Mouse (Mus musculus) kidney, adult 9 months (tissue): ENCODE measurements at regions not wholly inside any gene's neighbourhood (a gene's known extent, or its start where the extent isn't known, plus 50 kb on each side); places are given as distances from the start of the nearest gene placed in this dataset.
"Not testable (repeated sequence)": the region's sequence is repeated elsewhere in the genome, so short reads cannot be mapped to it uniquely, and the experiment has no call there.

ENCODE experiments used
- DNase-seq: peaks from one replicate; pipeline ENCODE4 v3.0.0; 2022

GRCm38 (mm10) chr6:69932297-69932696, 859.7 kb downstream of the Rpia start:
- DNase-seq: no peak

DNA sequence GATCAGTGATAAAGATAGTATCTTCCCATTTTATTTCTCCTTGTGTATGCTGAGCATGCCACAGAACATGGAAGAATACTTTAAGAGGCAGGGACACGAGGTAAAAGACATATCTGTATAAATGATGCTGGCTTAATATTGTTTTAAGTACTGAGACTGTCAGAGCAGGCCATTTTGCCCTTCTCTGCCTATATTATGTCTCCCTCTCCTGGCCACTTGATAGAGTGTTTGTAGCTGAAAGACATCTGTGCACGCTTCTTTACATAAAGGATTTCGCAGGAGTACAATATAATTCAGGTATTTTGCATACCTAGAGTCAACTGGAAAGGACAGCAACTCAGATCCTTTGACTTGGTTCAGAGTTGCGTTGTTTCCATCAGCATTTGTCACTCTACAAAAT, 877.3 kb downstream of the Rpia start:
- no peak for DNase-seq

DNA sequence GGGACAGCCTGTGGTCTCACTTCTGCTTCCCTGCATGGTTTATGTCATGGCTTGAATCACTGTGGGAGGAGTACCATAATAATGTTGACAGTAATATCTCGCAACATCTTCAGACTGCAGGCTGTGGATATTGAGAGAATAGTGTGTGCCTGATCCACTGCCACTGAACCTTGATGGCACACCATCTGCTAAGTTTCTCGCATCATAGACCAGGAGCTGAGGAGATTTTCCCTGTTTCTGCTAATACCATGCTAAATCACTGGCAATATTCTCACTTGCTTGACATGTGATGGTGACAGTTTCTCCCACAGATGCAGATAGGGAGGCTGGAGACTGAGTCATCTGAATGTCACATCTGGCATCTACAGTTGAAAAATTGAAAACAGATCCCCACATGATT, 912.7 kb downstream of the Rpia start:
- DNase-seq: no peak

GRCm38 (mm10) chr6:69858631-69859030, 933.4 kb downstream of the Rpia start:
- DNase-seq: not testable (repeated sequence)

DNA sequence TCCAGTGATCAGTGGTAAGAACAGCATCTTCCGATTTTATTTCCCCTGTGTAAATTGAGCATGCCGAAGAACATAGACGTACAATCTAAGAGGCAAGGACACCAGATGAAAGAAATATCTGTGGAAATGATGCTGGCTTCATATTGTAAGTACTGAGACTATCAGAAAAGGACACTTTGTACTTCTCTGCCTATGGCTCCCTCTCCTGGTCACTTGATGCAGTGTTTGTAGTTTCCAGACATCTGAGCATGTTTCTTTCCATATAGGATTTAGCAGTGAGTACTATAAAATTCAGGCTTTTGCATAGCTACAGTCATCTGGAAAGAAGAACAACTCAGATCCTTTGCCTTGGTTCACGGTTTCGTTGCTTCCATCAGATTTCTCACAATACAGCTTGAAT, 963.4 kb downstream of the Rpia start:
- DNase-seq: not testable (repeated sequence)

DNA sequence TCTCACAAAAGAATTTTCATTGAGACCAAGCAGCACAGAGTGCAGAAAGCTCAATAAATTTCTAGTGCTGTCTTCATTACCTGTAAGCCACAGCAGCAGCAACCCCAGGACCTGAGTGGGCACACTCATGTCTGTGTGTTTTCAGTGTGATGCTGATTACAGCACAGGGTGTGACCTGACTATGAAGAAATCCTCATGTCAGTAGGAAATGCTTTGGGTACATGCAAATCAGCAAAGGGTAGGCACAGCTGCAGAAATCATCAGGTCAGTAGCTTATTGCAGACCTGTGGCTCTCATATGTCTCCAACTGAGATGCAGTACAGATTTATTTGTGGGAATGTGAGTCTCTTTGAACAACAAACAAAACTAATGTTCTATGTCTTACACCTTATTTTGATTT, 977.1 kb downstream of the Rpia start:
- not testable (repeated sequence) for DNase-seq

- DNase-seq: not testable (repeated sequence)
Measured at GRCm38 (mm10) chr6:69814373-69814772, 977.7 kb downstream of the Rpia start.

GRCm38 (mm10) chr6:69780330-69780729, 1011.7 kb downstream of the Rpia start:
- not testable (repeated sequence) for DNase-seq

- DNase-seq: not testable (repeated sequence)
Measured at GRCm38 (mm10) chr6:69777322-69777721, 1014.7 kb downstream of the Rpia start.

- no peak for DNase-seq
Measured at GRCm38 (mm10) chr6:69764861-69765260, 1027.2 kb downstream of the Rpia start.

GRCm38 (mm10) chr6:69758618-69759017, 1033.4 kb downstream of the Rpia start:
- peak; percentile 4 for DNase-seq

GRCm38 (mm10) chr6:69739002-69739625, 1052.9 kb downstream of the Rpia start:
- no peak for DNase-seq

DNA sequence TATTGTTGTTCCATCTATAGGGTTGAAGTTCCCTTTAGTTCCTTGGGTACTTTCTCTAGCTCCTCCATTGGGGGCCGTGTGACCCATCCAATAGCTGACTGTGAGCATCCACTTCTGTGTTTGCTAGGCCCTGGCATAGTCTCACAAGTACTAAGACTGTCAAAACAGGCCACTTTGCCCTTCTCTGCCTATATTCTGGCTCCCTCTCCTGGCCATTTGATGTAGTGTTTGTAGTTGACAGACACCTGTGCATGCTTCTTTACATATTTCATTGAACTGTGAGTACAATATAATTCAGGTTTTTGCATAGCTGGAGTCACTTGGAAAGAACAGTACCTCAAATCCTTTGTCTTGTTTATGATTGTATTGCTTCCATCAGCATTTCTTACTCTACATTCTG, 1059.2 kb downstream of the Rpia start:
- peak; percentile 0 for DNase-seq

GRCm38 (mm10) chr6:69726362-69726761, 1065.7 kb downstream of the Rpia start:
- no peak for DNase-seq

- DNase-seq: not testable (repeated sequence)
Measured at GRCm38 (mm10) chr6:69702813-69703212, 1089.2 kb downstream of the Rpia start.

GRCm38 (mm10) chr6:69681172-69681571, 1110.9 kb downstream of the Rpia start:
- DNase-seq: no peak

GRCm38 (mm10) chr6:69662426-69662825, 1129.6 kb downstream of the Rpia start:
- not testable (repeated sequence) for DNase-seq
